Mouse (Mus musculus) neutrophil, adult 5-6 weeks (primary cell): ENCODE measurements at regions not wholly inside any gene's neighbourhood (a gene's known extent, or its start where the extent isn't known, plus 50 kb on each side); places are given as distances from the start of the nearest gene placed in this dataset.

ENCODE experiments used
- ATAC-seq: fragments of 151-379, 151-347 bp; 2 replicates; pipeline ENCODE4 v1.8.0; 2017; ENCODE audit warnings: mild to moderate bottlenecking, moderate TSS enrichment; ENCODE audit not compliant: insufficient number of reproducible peaks, poor library complexity, low FRiP score, severe bottlenecking; ENCODE audit errors: extremely low read depth

DNA sequence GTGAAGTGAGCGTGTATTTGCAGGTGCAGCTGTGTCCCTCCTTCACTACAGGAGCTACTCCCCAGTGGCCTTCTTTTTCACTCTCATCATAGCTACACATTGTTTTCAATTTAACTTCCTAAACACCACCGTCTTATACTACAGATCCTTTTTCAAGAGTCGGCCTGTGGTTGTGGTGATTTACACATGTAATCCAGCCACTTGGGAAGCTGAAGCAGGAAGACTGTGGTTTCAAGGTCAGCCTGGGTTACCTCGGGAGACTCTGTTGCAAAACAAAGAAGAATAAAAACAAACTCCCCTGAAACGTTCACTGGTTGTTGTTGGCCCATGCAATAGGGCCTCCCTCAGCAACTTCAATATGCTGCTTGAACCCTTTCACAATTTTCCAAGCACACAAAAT lies 153.8 kb upstream of the Kcnh8 start:
- ATAC-seq = no peak

DNA sequence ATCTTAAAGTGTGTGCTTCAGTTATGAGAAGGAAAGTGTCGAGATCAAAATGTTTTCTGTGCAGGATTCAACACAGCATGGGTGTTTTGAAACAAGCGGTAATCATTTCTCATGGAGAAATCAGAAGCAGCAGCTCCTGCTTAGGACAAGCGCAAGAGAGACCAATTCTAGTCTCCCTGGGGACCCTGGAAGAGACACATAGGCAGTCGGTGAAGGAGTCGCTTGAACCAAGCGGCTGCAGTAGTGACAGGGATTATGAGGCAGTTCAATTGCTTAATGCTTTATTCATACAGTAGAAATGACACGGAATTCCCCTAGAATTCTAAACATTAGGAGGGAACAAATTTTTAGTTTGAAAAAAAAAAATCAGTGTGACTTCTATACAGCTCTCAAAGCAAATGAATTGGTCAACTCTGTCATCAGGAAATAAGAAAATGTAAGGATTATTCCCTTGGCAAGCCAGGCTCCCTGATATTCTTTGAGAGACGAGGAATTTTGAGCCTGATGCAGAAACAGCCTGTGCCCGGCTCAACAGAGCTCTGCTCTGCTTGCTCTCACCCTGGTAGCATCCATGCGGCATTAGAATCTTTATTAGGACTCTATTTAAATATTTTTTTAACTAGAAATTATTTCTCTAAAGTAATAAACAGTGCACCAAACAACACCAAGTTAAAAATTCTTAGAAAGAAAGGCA lies 143.1 kb upstream of the Kcnh8 start:
- ATAC-seq = no peak

DNA sequence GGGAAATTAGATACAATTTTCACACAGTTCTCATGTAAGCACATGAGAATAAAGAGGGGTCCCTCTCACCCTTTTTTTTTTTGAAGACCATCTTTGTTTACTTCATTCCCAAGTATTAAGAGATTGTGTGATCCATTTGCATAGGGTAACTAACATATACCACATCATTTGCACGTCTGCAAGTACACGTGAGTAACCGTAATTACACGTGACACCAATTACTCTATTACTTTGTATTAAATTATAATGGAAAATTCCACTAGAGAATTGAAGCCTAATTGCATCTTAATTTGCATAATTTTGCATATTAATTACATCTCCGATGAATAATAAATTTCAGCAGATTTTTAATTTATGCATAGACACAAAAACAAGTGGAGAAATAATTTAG lies 142.5 kb upstream of the Kcnh8 start:
- ATAC-seq = no peak

DNA sequence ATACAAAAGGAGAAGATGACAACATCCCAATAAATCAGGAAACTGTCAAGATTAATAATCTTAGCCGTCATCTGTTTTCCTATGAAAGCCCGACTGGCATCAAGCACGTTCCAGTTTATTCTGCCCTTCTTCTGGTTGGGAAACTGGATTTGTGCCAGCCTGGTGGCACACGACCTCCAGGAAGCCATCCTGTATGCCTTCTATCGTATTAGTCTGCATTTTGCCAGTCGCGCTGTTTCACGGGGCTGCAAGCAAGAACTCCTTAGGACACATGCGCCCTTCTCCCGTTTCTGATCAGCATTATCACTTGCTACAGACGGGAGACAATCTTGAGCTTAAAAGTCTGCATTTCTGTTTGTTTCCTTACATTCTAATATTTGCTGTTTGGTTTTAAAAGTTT lies 141.2 kb upstream of the Kcnh8 start:
- no peak for ATAC-seq

- ATAC-seq = peak; percentile 48; the same call in 1 of the 2 replicates
These were observed 140.8 kb upstream of the Kcnh8 start for GRCm38 (mm10) chr17:52461709-52462141.

DNA sequence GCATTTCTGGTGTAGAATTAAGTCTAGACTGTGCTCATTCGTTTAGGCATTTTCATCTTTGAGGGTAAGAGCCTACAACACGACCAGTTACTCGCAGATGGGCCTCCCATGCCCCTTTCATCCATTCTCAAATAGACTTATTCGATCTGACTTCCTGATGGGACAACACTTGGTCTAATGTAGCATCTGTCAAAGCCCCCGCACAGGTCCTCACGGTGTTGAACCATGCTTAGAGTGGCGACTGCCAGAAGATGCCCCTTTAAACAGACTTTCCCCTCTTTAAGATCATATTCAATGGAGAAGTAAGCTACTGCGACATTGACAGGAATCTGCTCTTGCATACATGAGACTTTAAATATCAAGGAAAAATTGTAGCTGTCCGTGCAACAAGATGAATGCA lies 140.1 kb upstream of the Kcnh8 start:
- ATAC-seq = no peak

DNA sequence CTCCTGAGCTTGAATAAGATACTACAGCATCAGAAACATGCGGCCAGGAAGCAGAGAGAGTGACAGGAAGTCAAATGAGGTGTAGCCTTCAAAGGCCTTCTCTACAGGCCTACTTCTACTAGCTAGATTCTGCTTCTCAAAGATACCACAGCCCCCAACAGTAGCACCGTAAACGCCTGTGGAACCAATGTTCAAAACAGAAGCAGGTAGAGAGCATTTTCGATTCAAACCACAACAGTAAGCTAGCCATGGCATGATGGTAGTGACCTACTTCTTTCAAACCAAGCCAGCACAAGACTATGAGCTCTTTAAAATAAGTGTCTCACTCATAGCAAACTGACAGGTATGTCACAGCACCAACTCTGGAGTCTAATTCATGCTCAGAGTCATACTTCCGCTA lies 134.0 kb upstream of the Kcnh8 start:
- peak; percentile 53; the same call in 1 of the 2 replicates for ATAC-seq

- ATAC-seq = no peak
These were observed 123.0 kb upstream of the Kcnh8 start for GRCm38 (mm10) chr17:52479327-52480086.

DNA sequence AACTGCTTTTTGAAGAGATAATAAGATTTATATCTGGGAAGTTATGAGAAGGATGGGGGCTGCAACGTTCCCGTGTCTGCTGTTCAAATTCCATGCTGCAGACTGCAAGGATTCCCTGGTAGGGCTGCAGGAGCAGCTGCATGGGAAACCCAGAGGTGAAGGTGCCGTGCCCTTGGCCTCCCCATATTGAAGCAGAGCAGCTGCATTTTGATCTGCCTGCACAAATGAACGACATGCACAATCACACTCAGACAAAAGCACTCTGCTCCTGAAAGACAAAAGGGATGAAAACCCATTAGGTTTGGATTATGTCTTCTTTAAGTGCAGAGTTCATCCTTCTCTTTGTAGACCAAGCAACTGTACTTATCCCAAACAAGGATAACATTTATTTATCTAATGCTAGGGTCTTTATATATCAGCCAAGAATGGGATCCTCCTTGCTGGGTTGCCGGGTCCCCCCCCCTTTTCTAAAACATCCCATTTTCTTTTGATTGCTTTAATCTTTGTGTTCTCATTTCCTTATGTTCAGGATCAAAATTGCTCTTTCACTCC lies 122.3 kb upstream of the Kcnh8 start:
- ATAC-seq = no peak

DNA sequence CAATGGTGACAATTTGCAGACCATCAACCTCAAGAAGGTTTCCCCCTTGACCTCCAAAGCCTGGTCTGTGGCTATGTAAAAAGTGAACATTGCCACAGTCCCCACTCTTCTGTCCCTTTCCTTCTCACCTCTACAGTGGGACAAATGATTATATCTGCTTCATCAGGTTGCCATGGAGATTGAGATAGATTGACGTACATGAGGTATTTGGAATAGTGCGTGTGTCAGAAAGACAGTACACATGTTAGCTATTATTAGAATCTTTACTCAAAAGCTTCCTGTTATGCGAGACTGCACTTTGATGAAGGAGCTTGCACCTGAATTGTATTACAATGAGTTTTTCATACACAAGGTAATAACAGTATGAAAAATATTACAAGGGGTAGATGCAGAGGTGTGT lies 95.7 kb upstream of the Kcnh8 start:
- ATAC-seq = 0 out of 2 replicates have a peak, but pooled peaks have one; percentile 3

- ATAC-seq = no peak
These were observed 72.2 kb upstream of the Kcnh8 start for GRCm38 (mm10) chr17:52530260-52530659.
